Mouse (Mus musculus): Measurements from ENCODE around the gene Panx3. TPM values are rescaled to one million over a fixed set of nuclear protein-coding genes. Genes with fewer than 3 reads are reported as not detected.

Gene Panx3
- polyA plus RNA-seq, 1 experiment from 2014 or later, result 0.10 TPM

DNA sequence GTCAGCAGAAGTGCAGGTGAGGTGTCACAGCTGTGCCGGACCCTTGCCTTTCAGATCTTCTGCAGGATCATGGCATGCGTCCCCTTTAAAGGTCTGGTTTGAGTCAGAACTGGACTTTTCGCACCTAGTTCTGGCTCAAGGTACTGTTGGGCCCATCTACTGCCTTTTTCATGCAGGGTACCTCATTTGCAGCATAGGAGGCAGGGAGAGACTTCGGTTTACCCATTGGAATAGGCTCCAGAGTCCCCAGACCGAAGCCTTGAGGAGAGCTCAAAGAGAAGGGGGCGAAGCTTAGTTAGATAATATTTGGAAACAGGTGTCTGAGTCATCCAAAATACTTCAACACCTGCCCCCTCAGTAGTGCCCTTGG is 55.1 kb downstream of the Panx3 start:
- 23% methylated on average over 6 of the region's 6 CpGs for WGBS

DNA sequence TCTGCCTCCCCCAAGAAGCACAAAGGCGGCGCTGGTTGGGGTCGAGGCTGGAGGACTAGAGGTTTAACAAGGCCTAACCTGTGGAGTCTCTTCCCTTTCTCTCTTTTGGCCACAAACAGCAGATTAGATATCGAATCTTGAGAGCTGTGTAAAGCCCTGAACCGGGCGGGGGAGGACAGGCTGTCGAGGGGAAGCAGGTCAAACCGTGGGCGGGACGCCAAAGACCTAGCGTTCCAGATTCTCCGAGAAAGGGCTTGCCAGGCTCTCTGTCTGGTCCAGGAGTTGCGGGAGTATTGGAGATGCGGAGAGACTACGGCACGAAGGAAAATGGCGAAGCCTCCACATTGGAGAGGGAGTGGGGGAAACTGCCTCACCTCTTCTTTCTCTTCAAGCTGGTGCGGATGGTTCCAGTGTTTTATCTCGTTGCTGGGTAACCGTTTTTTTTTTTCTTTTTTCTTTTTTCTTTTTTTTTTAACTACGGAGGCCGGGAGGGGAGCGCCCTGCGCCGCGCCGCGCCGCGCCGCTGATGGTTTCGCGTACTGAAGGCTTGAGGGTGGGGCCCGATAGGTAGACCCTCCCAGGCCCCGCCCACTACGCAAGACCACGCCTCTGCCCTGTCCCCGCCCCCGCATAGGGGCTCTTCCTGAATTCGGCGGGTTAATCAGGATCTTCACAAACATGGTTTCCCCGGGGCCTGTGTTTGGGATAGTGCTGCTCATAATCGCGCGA is 55.7 kb downstream of the Panx3 start, which contains the start of gene Spa17:
TSS of gene Spa17 (minus strand) at position 541 of the 729 bp plus-strand sequence.
- H3K9ac ChIP-seq (ENCODE audit: low read length), result peak within 1 kb of the TSS; percentile 72
- under 1% methylated on average over 45 of the region's 45 CpGs for WGBS
- H3K36me3 ChIP-seq (ENCODE audit: control insufficient read depth, insufficient read depth, low read length), result no peaks in the 10 kb centered on the region
- H3K4me3 ChIP-seq (ENCODE audit: low read depth, low read length), result peak within 1 kb of the TSS; percentile 59
- peak; percentile 98 for DNase-seq (ENCODE audit: low spot score, missing footprints)
- ATAC-seq (ENCODE audit: low FRiP score), result peak; percentile 96
- no peaks in the 10 kb centered on the region for H3K9me3 ChIP-seq (ENCODE audit: control insufficient read depth, low read length)
- peak within 1 kb of the TSS; percentile 59 for H3K27ac ChIP-seq (ENCODE audit: low read depth, low read length)
- H3K4me2 ChIP-seq, result peak within 1 kb of the TSS; percentile 54
- no peaks in the 10 kb centered on the region; the same call in none of the 2 replicates for H3K27me3 ChIP-seq (ENCODE audit: control insufficient read depth, insufficient read depth, low read length)
- peaks cover 5% of the 10 kb centered on the region; the same call in 1 of the 2 replicates for H3K4me1 ChIP-seq (ENCODE audit: control insufficient read depth, insufficient read depth, low read length)

More for the DNA sequence above, 55.1 kb downstream of the Panx3 start:
- no peaks in the 10 kb centered on the region for H3K9me3 ChIP-seq (ENCODE audit: control insufficient read depth, low read length)
- H3K4me1 ChIP-seq (ENCODE audit: control insufficient read depth, insufficient read depth, low read length), result peaks cover 5% of the 10 kb centered on the region; the same call in 1 of the 2 replicates
- H3K4me3 ChIP-seq (ENCODE audit: low read depth, low read length), result peak overlapping the region; percentile 59
- peak overlapping the region; percentile 54 for H3K4me2 ChIP-seq
- no peak overlapping the region for H3K27ac ChIP-seq (ENCODE audit: low read depth, low read length)
- H3K9ac ChIP-seq (ENCODE audit: low read length), result peak overlapping the region; percentile 72
- ATAC-seq (ENCODE audit: low FRiP score), result peak; percentile 62; the same call in 1 of the 2 replicates
- no peaks in the 10 kb centered on the region; the same call in none of the 2 replicates for H3K27me3 ChIP-seq (ENCODE audit: control insufficient read depth, insufficient read depth, low read length)
- DNase-seq (ENCODE audit: low spot score, missing footprints), result no peak
- H3K36me3 ChIP-seq (ENCODE audit: control insufficient read depth, insufficient read depth, low read length), result no peaks in the 10 kb centered on the region

Other genes starting within 250 kb of the Panx3 start
- gene Robo3, start 236.0 kb downstream of the Panx3 start, polyA plus RNA-seq (2014; fragmentation: Nextera tagmentation; extraction: Ambion mirVana), result 40.1 and 43.9 TPM in 2 replicates
- gene Msantd2, start 179.9 kb downstream of the Panx3 start, polyA plus RNA-seq (2014; fragmentation: Nextera tagmentation; extraction: Ambion mirVana), result 35.8 and 36.4 TPM in 2 replicates
- gene Esam, start 141.2 kb downstream of the Panx3 start, polyA plus RNA-seq (2014; fragmentation: Nextera tagmentation; extraction: Ambion mirVana), result 25.1 and 29.6 TPM in 2 replicates
- 0.44 TPM in 1 of 2 replicates, not detected in the other for gene Vsig2, start 130.0 kb downstream of the Panx3 start, polyA plus RNA-seq (2014; fragmentation: Nextera tagmentation; extraction: Ambion mirVana)
- gene Nrgn, start 116.3 kb downstream of the Panx3 start, polyA plus RNA-seq (2014; fragmentation: Nextera tagmentation; extraction: Ambion mirVana), result 2.5 and 2.9 TPM in 2 replicates
- gene Siae, start 113.5 kb downstream of the Panx3 start, polyA plus RNA-seq (2014; fragmentation: Nextera tagmentation; extraction: Ambion mirVana), result 7.7 and 8.5 TPM in 2 replicates
- gene Spa17, start 55.5 kb downstream of the Panx3 start, polyA plus RNA-seq (2014; fragmentation: Nextera tagmentation; extraction: Ambion mirVana), result 13.6 and 14.6 TPM in 2 replicates
- 143 and 146 TPM in 2 replicates for gene Tbrg1, start 11.9 kb downstream of the Panx3 start, polyA plus RNA-seq (2014; fragmentation: Nextera tagmentation; extraction: Ambion mirVana)
- gene Olfr160, start 47.0 kb upstream of the Panx3 start, polyA plus RNA-seq (2014; fragmentation: Nextera tagmentation; extraction: Ambion mirVana), result not detected in 2 replicates
- not detected in 2 replicates for gene Olfr874, start 75.9 kb upstream of the Panx3 start, polyA plus RNA-seq (2014; fragmentation: Nextera tagmentation; extraction: Ambion mirVana)
- not detected in 2 replicates for gene Olfr875, start 102.6 kb upstream of the Panx3 start, polyA plus RNA-seq (2014; fragmentation: Nextera tagmentation; extraction: Ambion mirVana)
- gene Olfr876, start 133.8 kb upstream of the Panx3 start, polyA plus RNA-seq (2014; fragmentation: Nextera tagmentation; extraction: Ambion mirVana), result not detected in 2 replicates
- gene Olfr877, start 185.0 kb upstream of the Panx3 start, polyA plus RNA-seq (2014; fragmentation: Nextera tagmentation; extraction: Ambion mirVana), result not detected in 2 replicates
- gene Olfr145, start 227.5 kb upstream of the Panx3 start, polyA plus RNA-seq (2014; fragmentation: Nextera tagmentation; extraction: Ambion mirVana), result not detected in 2 replicates
- not detected in 2 replicates for gene Olfr878, start 248.6 kb upstream of the Panx3 start, polyA plus RNA-seq (2014; fragmentation: Nextera tagmentation; extraction: Ambion mirVana)